Mouse (Mus musculus): ENCODE results near the gene Prr14. TPM values are rescaled to one million over a fixed set of nuclear protein-coding genes. Genes with fewer than 3 reads are reported as not detected.
"Not testable (repeated sequence)": the region's sequence is repeated elsewhere in the genome, so short reads cannot be mapped to it uniquely, and the experiment has no call there.

The Prr14 gene
- polyA plus RNA-seq, 1 experiment: 81.2 TPM

DNA sequence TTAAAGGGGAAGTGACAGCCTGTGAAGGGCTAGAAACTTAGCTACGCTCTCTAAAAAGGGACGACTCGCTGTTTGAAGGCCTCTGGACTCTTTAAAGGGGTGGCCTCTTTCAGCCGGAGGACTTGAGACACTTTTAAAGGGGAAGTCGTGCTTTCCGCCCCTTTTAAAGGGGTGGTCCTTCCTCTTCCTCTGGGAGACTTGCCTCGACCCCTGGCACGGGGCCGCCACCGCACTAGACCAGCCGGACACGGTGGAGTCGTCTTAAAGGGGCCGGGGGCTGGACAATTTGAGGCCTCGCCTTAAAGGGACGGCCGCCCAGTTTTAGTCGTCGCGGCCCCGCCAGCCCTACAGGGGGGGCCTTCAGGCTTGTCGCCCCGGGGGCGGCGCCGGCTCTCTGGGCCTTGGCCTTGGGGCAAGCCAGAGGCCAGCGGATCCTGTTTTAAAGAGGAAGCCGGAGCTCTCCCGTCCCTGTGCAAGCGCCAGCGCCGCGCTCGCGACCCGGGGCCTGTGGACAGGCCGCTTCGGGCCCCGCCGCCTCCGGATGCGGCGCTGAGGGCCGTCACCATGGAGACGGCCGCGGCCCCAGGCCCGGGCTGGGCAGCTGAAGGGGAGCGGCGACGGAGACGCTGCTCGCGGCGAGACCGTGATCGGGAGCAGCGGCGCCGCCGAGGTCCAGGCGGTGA lies 19.4 kb downstream of the Prr14 start, which contains the start of gene Fbrs:
TSS of gene Fbrs (plus strand) at position 565 of the 683 bp plus-strand sequence.
- under 1% methylated on average over 62 of the region's 62 CpGs for WGBS
- no peak for TF ChIP-seq POLR2A (IDR thresholded peaks at IDR 0.05; ENCODE audit: low read depth, low read length)
- no peak for TF ChIP-seq CTCF (IDR thresholded peaks at IDR 0.05; ENCODE audit: extremely low read depth, insufficient read length, insufficient replicate concordance, low read depth, low read length)
- Histone ChIP-seq H3K27me3 (ENCODE audit: control insufficient read depth, insufficient read depth, low read length) (no peaks in the 10 kb centered on the region), H3K27ac (ENCODE audit: insufficient read depth, low read depth, low read length) (peak within 1 kb of the TSS; percentile 97), H3K36me3 (ENCODE audit: control insufficient read depth, insufficient read depth, low read length) (peaks cover 48% of the 10 kb centered on the region), H3K4me1 (ENCODE audit: control insufficient read depth, insufficient read depth, insufficient read length, low read length) (peaks cover 5% of the 10 kb centered on the region), H3K4me3 (ENCODE audit: low read depth, low read length) (peak within 1 kb of the TSS; percentile 98)

DNA sequence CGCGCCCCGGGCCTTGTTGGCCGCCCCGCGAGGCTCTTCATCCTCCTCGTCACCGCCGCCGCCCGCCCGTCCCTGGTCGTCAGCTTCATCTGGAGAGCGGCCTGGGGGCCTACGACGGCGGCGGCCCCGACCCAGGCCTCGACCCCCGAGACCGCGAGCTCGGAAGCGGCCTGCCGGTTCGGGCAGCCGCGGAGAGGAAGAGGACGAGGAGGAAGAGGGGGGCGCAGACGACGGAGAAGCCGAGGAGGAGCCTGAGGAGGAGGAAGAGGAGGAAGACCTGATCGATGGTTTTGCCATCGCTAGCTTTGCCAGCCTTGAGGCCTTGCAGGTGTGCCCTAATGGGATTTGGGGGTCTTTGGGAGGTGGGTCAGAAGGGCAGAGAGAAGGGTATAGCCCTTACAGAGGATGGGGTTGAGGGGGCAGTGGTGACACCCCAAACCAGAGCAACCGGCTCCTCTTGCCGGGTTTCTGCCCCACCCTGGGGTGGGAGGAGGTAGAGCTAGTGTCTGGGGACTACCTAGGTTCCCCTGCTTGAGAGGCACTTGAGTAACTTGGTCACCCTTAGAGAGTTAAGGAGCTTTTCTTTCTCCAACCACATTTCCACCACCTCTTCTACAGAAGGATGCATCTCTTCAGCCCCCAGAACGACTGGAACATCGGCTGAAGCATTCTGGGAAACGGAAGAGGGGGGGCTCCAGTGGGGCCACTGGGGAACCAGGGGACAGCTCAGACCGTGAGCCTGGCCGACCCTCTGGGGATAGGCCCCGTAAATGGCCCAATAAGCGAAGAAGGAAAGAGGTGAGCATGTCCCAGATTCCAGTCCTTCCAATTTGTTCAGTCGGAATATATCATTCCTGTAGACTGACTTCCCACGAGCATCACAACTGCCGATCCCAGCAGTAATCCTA lies 20.2 kb downstream of the Prr14 start:
- peak overlapping the region; percentile 98 for H3K4me3 ChIP-seq (ENCODE audit: low read depth, low read length)
- H3K27ac ChIP-seq (ENCODE audit: insufficient read depth, low read depth, low read length): peak overlapping the region; percentile 97
- WGBS: 2% methylated on average over 47 of the region's 48 CpGs
- no peak for TF ChIP-seq CTCF (IDR thresholded peaks at IDR 0.05; ENCODE audit: extremely low read depth, insufficient read length, insufficient replicate concordance, low read depth, low read length)
- TF ChIP-seq POLR2A (IDR thresholded peaks at IDR 0.05; ENCODE audit: low read depth, low read length): no peak; the same call in 1 of the 2 replicates
- H3K36me3 ChIP-seq (ENCODE audit: control insufficient read depth, insufficient read depth, low read length): peaks cover 48% of the 10 kb centered on the region
- H3K27me3 ChIP-seq (ENCODE audit: control insufficient read depth, insufficient read depth, low read length): no peaks in the 10 kb centered on the region
- H3K4me1 ChIP-seq (ENCODE audit: control insufficient read depth, insufficient read depth, insufficient read length, low read length): peaks cover 5% of the 10 kb centered on the region

DNA sequence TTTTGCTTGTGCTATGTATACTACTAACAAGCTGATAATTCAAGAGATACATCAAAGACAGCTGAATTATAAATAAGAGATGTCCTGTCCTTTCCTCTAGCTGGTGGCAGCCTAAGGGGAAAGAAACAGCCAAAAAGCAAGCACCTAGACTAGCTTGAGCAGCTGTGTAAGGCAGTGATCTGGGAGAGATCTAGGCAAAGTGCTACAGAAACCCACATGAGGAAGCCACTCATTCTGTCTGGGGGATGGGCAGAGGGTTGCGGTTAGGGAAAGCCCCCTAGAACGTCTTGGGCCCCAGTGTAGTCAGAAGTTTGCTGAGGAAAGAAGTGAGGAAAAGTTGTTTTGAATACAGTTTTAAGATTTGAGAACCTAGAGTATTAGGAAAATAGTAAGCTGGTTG lies 20.9 kb downstream of the Prr14 start:
- Histone ChIP-seq H3K4me3 (ENCODE audit: low read depth, low read length) (peak overlapping the region; percentile 98; the same call in 1 of the 2 replicates), H3K4me1 (ENCODE audit: control insufficient read depth, insufficient read depth, insufficient read length, low read length) (peaks cover 5% of the 10 kb centered on the region), H3K36me3 (ENCODE audit: control insufficient read depth, insufficient read depth, low read length) (peaks cover 48% of the 10 kb centered on the region), H3K27ac (ENCODE audit: insufficient read depth, low read depth, low read length) (no peak overlapping the region; the same call in 1 of the 2 replicates), H3K27me3 (ENCODE audit: control insufficient read depth, insufficient read depth, low read length) (no peaks in the 10 kb centered on the region)
- no peak for TF ChIP-seq CTCF (IDR thresholded peaks at IDR 0.05; ENCODE audit: extremely low read depth, insufficient read length, insufficient replicate concordance, low read depth, low read length)
- no peak for TF ChIP-seq POLR2A (IDR thresholded peaks at IDR 0.05; ENCODE audit: low read depth, low read length)
- WGBS: 54% methylated on average over 2 of the region's 2 CpGs

DNA sequence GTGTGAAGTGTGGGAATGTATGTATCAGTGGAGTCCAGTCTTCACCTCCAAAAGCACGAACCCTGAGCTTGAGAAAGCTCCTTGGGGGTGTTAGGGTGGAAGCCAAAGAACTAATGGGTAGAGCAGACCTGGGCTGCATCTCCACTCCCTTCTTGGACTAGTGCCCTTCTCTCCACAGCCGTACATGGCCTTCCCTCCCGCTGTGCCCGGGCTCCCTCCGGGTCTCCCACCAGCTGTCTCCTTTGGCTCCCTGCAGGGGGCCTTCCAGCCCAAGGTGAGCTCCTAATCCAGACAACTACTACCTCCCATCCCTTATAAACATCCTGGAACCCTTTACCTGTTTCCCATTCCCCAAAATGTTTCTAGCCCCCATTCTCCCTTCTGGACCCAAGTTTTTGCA lies 26.0 kb downstream of the Prr14 start:
- Histone ChIP-seq H3K27me3 (ENCODE audit: control insufficient read depth, insufficient read depth, low read length) (no peaks in the 10 kb centered on the region), H3K36me3 (ENCODE audit: control insufficient read depth, insufficient read depth, low read length) (peaks cover 78% of the 10 kb centered on the region), H3K27ac (ENCODE audit: insufficient read depth, low read depth, low read length) (no peak overlapping the region), H3K4me1 (ENCODE audit: control insufficient read depth, insufficient read depth, insufficient read length, low read length) (peaks cover 3% of the 10 kb centered on the region), H3K4me3 (ENCODE audit: low read depth, low read length) (no peak overlapping the region)
- TF ChIP-seq POLR2A (IDR thresholded peaks at IDR 0.05; ENCODE audit: low read depth, low read length) (no peak), CTCF (IDR thresholded peaks at IDR 0.05; ENCODE audit: extremely low read depth, insufficient read length, insufficient replicate concordance, low read depth, low read length) (no peak)
- 83% methylated on average over 5 of the region's 5 CpGs for WGBS

DNA sequence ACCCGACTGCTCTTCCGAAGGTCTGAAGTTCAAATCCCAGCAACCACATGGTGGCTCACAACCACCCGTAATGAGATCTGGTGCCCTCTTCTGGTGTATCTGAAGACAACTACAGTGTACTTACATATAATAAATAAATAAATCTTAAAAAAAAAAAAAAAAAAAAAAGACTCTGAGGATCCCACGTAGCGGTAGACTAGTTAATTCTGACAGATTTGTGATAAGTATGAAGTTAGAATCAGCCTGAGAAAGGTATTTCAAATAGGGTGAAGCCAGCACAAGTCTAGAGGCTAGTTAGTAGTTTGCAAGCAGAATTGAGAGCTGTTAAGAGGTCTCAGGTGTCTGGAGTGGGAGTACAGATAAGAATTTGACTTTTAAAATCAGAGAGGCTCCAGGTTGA lies 29.0 kb downstream of the Prr14 start:
- WGBS: 73% methylated on average over 5 of the region's 5 CpGs
- H3K4me1 ChIP-seq (ENCODE audit: control insufficient read depth, insufficient read depth, insufficient read length, low read length); H3K27me3 ChIP-seq (ENCODE audit: control insufficient read depth, insufficient read depth, low read length); H3K27ac ChIP-seq (ENCODE audit: insufficient read depth, low read depth, low read length); H3K4me3 ChIP-seq (ENCODE audit: low read depth, low read length): not testable (repeated sequence)
- peaks cover 80% of the 10 kb centered on the region for H3K36me3 ChIP-seq (ENCODE audit: control insufficient read depth, insufficient read depth, low read length)

DNA sequence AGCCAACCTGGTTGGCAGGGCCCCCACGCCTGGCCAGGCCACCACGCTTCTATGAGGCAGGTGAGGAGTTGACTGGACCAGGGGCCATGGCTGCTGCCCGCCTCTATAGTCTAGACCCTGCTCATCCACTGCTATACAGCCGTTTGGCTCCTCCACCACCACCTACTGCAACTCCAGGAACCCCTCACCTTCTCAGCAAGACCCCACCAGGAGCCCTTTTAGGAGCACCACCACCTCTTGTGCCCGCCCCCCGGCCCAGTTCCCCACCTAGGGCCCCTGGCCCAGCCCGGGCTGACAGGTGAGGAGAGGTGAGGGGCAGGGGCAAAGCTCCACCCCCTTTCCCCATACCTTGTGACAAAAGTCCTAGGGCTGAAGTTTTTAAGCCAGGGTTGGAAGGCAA lies 30.6 kb downstream of the Prr14 start:
- peaks cover 68% of the 10 kb centered on the region for H3K36me3 ChIP-seq (ENCODE audit: control insufficient read depth, insufficient read depth, low read length)
- 92% methylated on average over 7 of the region's 7 CpGs for WGBS

DNA sequence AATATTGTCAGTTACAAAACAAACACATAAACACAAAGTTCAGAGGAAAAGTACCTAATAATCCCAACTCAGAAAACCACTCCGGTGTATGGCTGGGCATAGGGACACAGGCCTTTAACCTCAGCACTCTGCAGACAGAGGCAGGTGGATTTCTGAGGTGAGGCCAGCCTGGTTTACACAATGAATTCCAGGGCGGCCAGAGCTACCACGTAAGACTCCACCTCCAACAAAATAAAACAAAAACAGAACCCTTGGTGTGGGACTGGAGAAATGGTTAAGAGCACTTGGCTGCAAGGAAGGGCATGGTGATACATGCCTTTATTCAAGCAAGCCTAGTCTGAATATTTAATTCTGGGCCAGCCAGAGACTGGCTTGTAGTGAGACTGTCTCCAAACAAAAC lies 32.4 kb downstream of the Prr14 start:
- H3K27me3 ChIP-seq (ENCODE audit: control insufficient read depth, insufficient read depth, low read length): no peaks in the 10 kb centered on the region
- WGBS: 89% methylated on average over 3 of the region's 3 CpGs
- H3K4me3 ChIP-seq (ENCODE audit: low read depth, low read length): no peak overlapping the region
- no peaks in the 10 kb centered on the region for H3K4me1 ChIP-seq (ENCODE audit: control insufficient read depth, insufficient read depth, insufficient read length, low read length)
- H3K27ac ChIP-seq (ENCODE audit: insufficient read depth, low read depth, low read length): no peak overlapping the region
- peaks cover 51% of the 10 kb centered on the region for H3K36me3 ChIP-seq (ENCODE audit: control insufficient read depth, insufficient read depth, low read length)
- TF ChIP-seq CTCF (IDR thresholded peaks at IDR 0.05; ENCODE audit: extremely low read depth, insufficient read length, insufficient replicate concordance, low read depth, low read length) (no peak), POLR2A (IDR thresholded peaks at IDR 0.05; ENCODE audit: low read depth, low read length) (no peak)

More for the DNA sequence above, 30.6 kb downstream of the Prr14 start:
- Histone ChIP-seq H3K4me3 (ENCODE audit: low read depth, low read length) (no peak overlapping the region), H3K27me3 (ENCODE audit: control insufficient read depth, insufficient read depth, low read length) (no peaks in the 10 kb centered on the region), H3K4me1 (ENCODE audit: control insufficient read depth, insufficient read depth, insufficient read length, low read length) (no peaks in the 10 kb centered on the region; the same call in 1 of the 2 replicates), H3K27ac (ENCODE audit: insufficient read depth, low read depth, low read length) (no peak overlapping the region)
- TF ChIP-seq CTCF (IDR thresholded peaks at IDR 0.05; ENCODE audit: extremely low read depth, insufficient read length, insufficient replicate concordance, low read depth, low read length): no peak

Measured in small intestine, adult 2 months (tissue).